Comparison of ENCODE assay signal across 8 mouse cellular contexts in the genomic region with DNA sequence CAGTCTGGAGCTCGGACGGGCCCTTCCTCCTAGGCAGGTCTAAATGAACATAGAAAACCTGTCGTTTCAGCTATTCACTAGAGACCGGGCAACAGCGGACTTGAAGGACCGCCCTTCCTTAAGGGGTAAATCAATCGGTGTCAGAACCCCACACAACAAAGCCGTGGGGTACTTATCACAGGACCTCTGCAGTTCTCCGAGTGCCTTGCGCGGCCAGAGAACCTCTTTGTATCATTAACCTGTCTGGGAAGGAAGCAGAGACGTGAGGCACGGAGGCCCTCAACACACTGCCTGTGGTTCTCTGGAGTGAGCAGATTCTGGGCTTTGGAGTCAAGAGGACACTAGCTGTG. TPM values are rescaled to one million over a fixed set of nuclear protein-coding genes. Genes with fewer than 3 reads are reported as not detected.
DNase-seq lines count a peak whose midpoint lies in the region; ATAC-seq and TF ChIP-seq lines count a peak whose summit lies in the region.

No protein-coding gene starts in this region.

- TF ChIP-seq CTCF in E14TG2a.4 (conservative IDR thresholded peaks at IDR 0.05; ENCODE audit: low read length) = no peak
- TF ChIP-seq CTCF in liver, embryonic 14.5 days (IDR thresholded peaks at IDR 0.05; ENCODE audit: low read depth) = no peak

- H3K4me3 ChIP-seq in heart, embryonic 12.5 days = peak overlapping the region; percentile 87
- H3K4me3 ChIP-seq in E14TG2a.4 (replicated peaks; ENCODE audit: low read length) = peak overlapping the region; percentile 96
- H3K4me3 ChIP-seq in forebrain, embryonic 14.5 days (ENCODE audit: low read depth, low read length) = peak overlapping the region; percentile 49
- peak overlapping the region; percentile 78 to 94 for H3K4me3 ChIP-seq in liver, embryonic 14.5 days (ENCODE audit: insufficient read depth in 1 of 2, low read depth in 2 of 2, low read length in 2 of 2)
- H3K4me3 ChIP-seq in stomach, embryonic 15.5 days (replicated peaks) = peak overlapping the region; percentile 91

- peak; percentile 27; the same call in 1 of the 2 replicates for ATAC-seq in heart, embryonic 12.5 days (ENCODE audit: insufficient number of reproducible peaks, low FRiP score)
- no peak; the same call in none of the 2 replicates for ATAC-seq in forebrain, embryonic 14.5 days
- peak; percentile 29; the same call in 1 of the 2 replicates for ATAC-seq in liver, embryonic 14.5 days (ENCODE audit: insufficient read depth)
- ATAC-seq in stomach, embryonic 15.5 days (ENCODE audit: insufficient read depth, low FRiP score, low read depth) = peak; percentile 19; the same call in 1 of the 2 replicates

- H3K36me3 ChIP-seq in heart, embryonic 12.5 days = peaks cover 29% of the 10 kb centered on the region
- peaks cover 68% of the 10 kb centered on the region for H3K36me3 ChIP-seq in E14TG2a.4 (ENCODE audit: insufficient read depth, low read length)
- H3K36me3 ChIP-seq in forebrain, embryonic 14.5 days (ENCODE audit: control insufficient read depth, insufficient read depth, low read length) = peaks cover 25% of the 10 kb centered on the region
- H3K36me3 ChIP-seq in liver, embryonic 14.5 days (replicated peaks; ENCODE audit: control insufficient read depth, insufficient read depth, low read depth) = peaks cover 14% of the 10 kb centered on the region
- H3K36me3 ChIP-seq in stomach, embryonic 15.5 days = no peaks in the 10 kb centered on the region

- H3K4me1 ChIP-seq in heart, embryonic 12.5 days (replicated peaks) = peaks cover 34% of the 10 kb centered on the region
- H3K4me1 ChIP-seq in E14TG2a.4 (replicated peaks; ENCODE audit: low read depth, low read length) = peaks cover 63% of the 10 kb centered on the region
- H3K4me1 ChIP-seq in forebrain, embryonic 14.5 days (ENCODE audit: control insufficient read depth, insufficient read depth, low read length) = peaks cover 11% of the 10 kb centered on the region
- peaks cover 19 to 23% of the 10 kb centered on the region in 2 experiments for H3K4me1 ChIP-seq in liver, embryonic 14.5 days (replicated peaks; ENCODE audit: control insufficient read depth in 2 of 2, insufficient read depth in 2 of 2, low read length in 1 of 2)
- H3K4me1 ChIP-seq in stomach, embryonic 15.5 days = peaks cover 11% of the 10 kb centered on the region

- H3K4me2 ChIP-seq in heart, embryonic 12.5 days = peak overlapping the region; percentile 90
- H3K4me2 ChIP-seq in forebrain, embryonic 14.5 days (ENCODE audit: low read length) = peak overlapping the region; percentile 72
- H3K4me2 ChIP-seq in liver, embryonic 14.5 days (ENCODE audit: low read depth) = peak overlapping the region; percentile 91
- H3K4me2 ChIP-seq in stomach, embryonic 15.5 days = peak overlapping the region; percentile 78

- H3K27me3 ChIP-seq in heart, embryonic 12.5 days (replicated peaks) = no peaks in the 10 kb centered on the region
- no peaks in the 10 kb centered on the region for H3K27me3 ChIP-seq in E14TG2a.4 (ENCODE audit: insufficient read depth, low read length)
- no peaks in the 10 kb centered on the region for H3K27me3 ChIP-seq in forebrain, embryonic 14.5 days (replicated peaks; ENCODE audit: control insufficient read depth, insufficient read depth, low read length)
- no peaks in the 10 kb centered on the region for H3K27me3 ChIP-seq in liver, embryonic 14.5 days (ENCODE audit: control insufficient read depth, insufficient read depth, low read length)
- no peaks in the 10 kb centered on the region for H3K27me3 ChIP-seq in stomach, embryonic 15.5 days (replicated peaks)

- WGBS in heart, embryonic 12.5 days = 1% methylated on average over 13 of the region's 13 CpGs
- WGBS in forebrain, embryonic 14.5 days = 0% methylated on average over 13 of the region's 13 CpGs
- 0% methylated on average over 13 of the region's 13 CpGs for WGBS in liver, embryonic 14.5 days (ENCODE audit: insufficient replicate concordance)
- under 1% methylated on average over 13 of the region's 13 CpGs for WGBS in stomach, embryonic 15.5 days

- no peak for TF ChIP-seq EP300 in liver, embryonic 14.5 days (IDR thresholded peaks at IDR 0.05; ENCODE audit: low read depth)

- H3K9ac ChIP-seq in heart, embryonic 12.5 days = peak overlapping the region; percentile 84
- H3K9ac ChIP-seq in forebrain, embryonic 14.5 days (ENCODE audit: low read length) = peak overlapping the region; percentile 64
- H3K9ac ChIP-seq in liver, embryonic 14.5 days (replicated peaks) = peak overlapping the region; percentile 73
- peak overlapping the region; percentile 85 for H3K9ac ChIP-seq in stomach, embryonic 15.5 days

- peak overlapping the region; percentile 82 for H3K27ac ChIP-seq in heart, embryonic 12.5 days (ENCODE audit: poor library complexity, severe bottlenecking)
- peak overlapping the region; percentile 75 for H3K27ac ChIP-seq in forebrain, embryonic 14.5 days (ENCODE audit: low read depth, low read length)
- H3K27ac ChIP-seq in liver, embryonic 14.5 days = peak overlapping the region; percentile 79
- H3K27ac ChIP-seq in stomach, embryonic 15.5 days = peak overlapping the region; percentile 95

- no peak for DNase-seq in heart, postnatal 4 days
- DNase-seq in forebrain, embryonic 14.5 days (ENCODE audit: low spot score) = no peak
- no peak for DNase-seq in liver, embryonic 14.5 days (ENCODE audit: low read depth in 3 of 3, low spot score in 3 of 3)
- no peak for DNase-seq in right cerebral cortex, postnatal 36 days (ENCODE audit: low spot score in 2 of 2)
- DNase-seq in left cerebral cortex, adult 11 months (ENCODE audit: low spot score) = no peak

- H3K9me3 ChIP-seq in heart, embryonic 12.5 days (replicated peaks) = no peaks in the 10 kb centered on the region
- no peaks in the 10 kb centered on the region for H3K9me3 ChIP-seq in E14TG2a.4 (ENCODE audit: low read length)
- H3K9me3 ChIP-seq in forebrain, embryonic 14.5 days (replicated peaks; ENCODE audit: control insufficient read depth, low read length) = no peaks in the 10 kb centered on the region
- H3K9me3 ChIP-seq in liver, embryonic 14.5 days (ENCODE audit: control insufficient read depth, low read length) = no peaks in the 10 kb centered on the region
- no peaks in the 10 kb centered on the region for H3K9me3 ChIP-seq in stomach, embryonic 15.5 days

RNA-seq across cellular contexts. Expression of a gene that starts 0.6 kb away (rescaled TPM):
- 43.1 and 43.3 TPM in 2 replicates for polyA plus RNA-seq in heart, embryonic 12.5 days (2016; fragmentation: Nextera tagmentation; extraction: Ambion mirVana)
- 10 to 100 TPM; 36.5 to 39.0 TPM for total RNA-seq in heart, postnatal 4 days (2021)
- 34.7 and 36.3 TPM in 2 replicates for polyA plus RNA-seq in forebrain, embryonic 14.5 days (2014; fragmentation: Nextera tagmentation; extraction: Ambion mirVana)
- 22.1 and 23.0 TPM in 2 replicates for polyA plus RNA-seq in liver, embryonic 14.5 days (2012; rRNA removed)
- 25.4 and 25.5 TPM in 2 replicates for polyA plus RNA-seq in liver, embryonic 14.5 days (2014; fragmentation: Nextera tagmentation; extraction: Ambion mirVana)
- 67.6 and 69.2 TPM in 2 replicates for polyA plus RNA-seq in stomach, embryonic 15.5 days (2015; fragmentation: Nextera tagmentation; extraction: Ambion mirVana)

RNA-seq across cellular contexts. Expression of a gene that starts 0.7 kb away (rescaled TPM):
- 16.9 TPM in 2 replicates for polyA plus RNA-seq in heart, embryonic 12.5 days (2016; fragmentation: Nextera tagmentation; extraction: Ambion mirVana)
- 10 to 100 TPM; 12.7 to 13.1 TPM for total RNA-seq in heart, postnatal 4 days (2021)
- 14.8 TPM in 2 replicates for polyA plus RNA-seq in forebrain, embryonic 14.5 days (2014; fragmentation: Nextera tagmentation; extraction: Ambion mirVana)
- polyA plus RNA-seq in liver, embryonic 14.5 days (2012; rRNA removed) = 6.2 and 7.9 TPM in 2 replicates
- 6.3 and 6.5 TPM in 2 replicates for polyA plus RNA-seq in liver, embryonic 14.5 days (2014; fragmentation: Nextera tagmentation; extraction: Ambion mirVana)
- polyA plus RNA-seq in stomach, embryonic 15.5 days (2015; fragmentation: Nextera tagmentation; extraction: Ambion mirVana) = 18.8 and 20.1 TPM in 2 replicates

RNA-seq across cellular contexts. Expression of a gene that starts 35.1 kb away (rescaled TPM):
- polyA plus RNA-seq in heart, embryonic 12.5 days (2016; fragmentation: Nextera tagmentation; extraction: Ambion mirVana) = 95.8 and 102 TPM in 2 replicates
- total RNA-seq in heart, postnatal 4 days (2021) = 10 to 100 TPM; 52.8 to 56.0 TPM
- 84.0 and 95.0 TPM in 2 replicates for polyA plus RNA-seq in forebrain, embryonic 14.5 days (2014; fragmentation: Nextera tagmentation; extraction: Ambion mirVana)
- 31.2 and 38.7 TPM in 2 replicates for polyA plus RNA-seq in liver, embryonic 14.5 days (2012; rRNA removed)
- polyA plus RNA-seq in liver, embryonic 14.5 days (2014; fragmentation: Nextera tagmentation; extraction: Ambion mirVana) = 30.8 and 31.3 TPM in 2 replicates
- 82.3 and 92.6 TPM in 2 replicates for polyA plus RNA-seq in stomach, embryonic 15.5 days (2015; fragmentation: Nextera tagmentation; extraction: Ambion mirVana)

RNA-seq across cellular contexts. Expression of a gene that starts 43.7 kb away (rescaled TPM):
- polyA plus RNA-seq in heart, embryonic 12.5 days (2016; fragmentation: Nextera tagmentation; extraction: Ambion mirVana) = not detected in 2 replicates
- total RNA-seq in heart, postnatal 4 days (2021) = not detected
- not detected in 2 replicates for polyA plus RNA-seq in forebrain, embryonic 14.5 days (2014; fragmentation: Nextera tagmentation; extraction: Ambion mirVana)
- polyA plus RNA-seq in liver, embryonic 14.5 days (2012; rRNA removed) = 0.07 TPM in 1 of 2 replicates, not detected in the other
- polyA plus RNA-seq in liver, embryonic 14.5 days (2014; fragmentation: Nextera tagmentation; extraction: Ambion mirVana) = not detected in 2 replicates
- not detected in 2 replicates for polyA plus RNA-seq in stomach, embryonic 15.5 days (2015; fragmentation: Nextera tagmentation; extraction: Ambion mirVana)
